Mouse (Mus musculus): ENCODE measurements at regions not wholly inside any gene's neighbourhood (a gene's known extent, or its start where the extent isn't known, plus 50 kb on each side); places are given as distances from the start of the nearest gene placed in this dataset.

- DNase-seq (no peak), ATAC-seq (no peak)
- Histone ChIP-seq H3K36me3 (ENCODE audit: insufficient read depth) (no peaks in the 10 kb centered on the region), H3K27ac (ENCODE audit: low read depth, low read length) (no peak overlapping the region), H3K4me2 (ENCODE audit: low read depth) (no peak overlapping the region), H3K27me3 (ENCODE audit: insufficient read depth, low read length) (no peaks in the 10 kb centered on the region), H3K9me3 (ENCODE audit: low read length) (no peaks in the 10 kb centered on the region), H3K4me3 (ENCODE audit: low read depth, low read length) (no peak overlapping the region), H3K9ac (no peak overlapping the region), H3K4me1 (ENCODE audit: insufficient read depth) (no peaks in the 10 kb centered on the region)
- no peak for TF ChIP-seq CTCF (IDR thresholded peaks at IDR 0.05; ENCODE audit: low read depth)
- 72% methylated on average over 1 of the region's 1 CpGs for WGBS
Observed at GRCm38 (mm10) chr8:40084129-40084528, 590.7 kb upstream of the Adam24 start.

GRCm38 (mm10) chr8:40089377-40089776 lies 585.5 kb upstream of the Adam24 start:
- H3K36me3 ChIP-seq (ENCODE audit: insufficient read depth): no peaks in the 10 kb centered on the region
- no peak for ATAC-seq
- DNase-seq: no peak
- no peaks in the 10 kb centered on the region for H3K27me3 ChIP-seq (ENCODE audit: insufficient read depth, low read length)
- WGBS: 85% methylated on average over 4 of the region's 4 CpGs
- no peak overlapping the region for H3K27ac ChIP-seq (ENCODE audit: low read depth, low read length)
- H3K9ac ChIP-seq: no peak overlapping the region
- no peak overlapping the region for H3K4me2 ChIP-seq (ENCODE audit: low read depth)
- H3K4me3 ChIP-seq (ENCODE audit: low read depth, low read length): no peak overlapping the region
- no peaks in the 10 kb centered on the region for H3K4me1 ChIP-seq (ENCODE audit: insufficient read depth)
- TF ChIP-seq CTCF (IDR thresholded peaks at IDR 0.05; ENCODE audit: low read depth): no peak
- no peaks in the 10 kb centered on the region for H3K9me3 ChIP-seq (ENCODE audit: low read length)

- Histone ChIP-seq H3K4me1 (ENCODE audit: insufficient read depth) (no peaks in the 10 kb centered on the region), H3K4me3 (ENCODE audit: low read depth, low read length) (no peak overlapping the region), H3K36me3 (ENCODE audit: insufficient read depth) (no peaks in the 10 kb centered on the region), H3K27ac (ENCODE audit: low read depth, low read length) (no peak overlapping the region), H3K27me3 (ENCODE audit: insufficient read depth, low read length) (no peaks in the 10 kb centered on the region), H3K4me2 (ENCODE audit: low read depth) (no peak overlapping the region), H3K9ac (no peak overlapping the region), H3K9me3 (ENCODE audit: low read length) (no peaks in the 10 kb centered on the region)
- no peak for TF ChIP-seq CTCF (IDR thresholded peaks at IDR 0.05; ENCODE audit: low read depth)
- 84% methylated on average over 3 of the region's 3 CpGs for WGBS
- DNase-seq (no peak), ATAC-seq (no peak)
Observed at GRCm38 (mm10) chr8:40124402-40124801, 550.5 kb upstream of the Adam24 start.

GRCm38 (mm10) chr8:40127141-40127540 lies 547.7 kb upstream of the Adam24 start:
- Histone ChIP-seq H3K9ac (no peak overlapping the region), H3K36me3 (ENCODE audit: insufficient read depth) (no peaks in the 10 kb centered on the region), H3K4me2 (ENCODE audit: low read depth) (no peak overlapping the region), H3K27ac (ENCODE audit: low read depth, low read length) (no peak overlapping the region), H3K4me1 (ENCODE audit: insufficient read depth) (no peaks in the 10 kb centered on the region), H3K27me3 (ENCODE audit: insufficient read depth, low read length) (no peaks in the 10 kb centered on the region), H3K9me3 (ENCODE audit: low read length) (no peaks in the 10 kb centered on the region), H3K4me3 (ENCODE audit: low read depth, low read length) (no peak overlapping the region)
- no peak for TF ChIP-seq CTCF (IDR thresholded peaks at IDR 0.05; ENCODE audit: low read depth)
- DNase-seq (no peak), ATAC-seq (peak; percentile 78)
- WGBS: 70% methylated on average over 8 of the region's 8 CpGs

- Histone ChIP-seq H3K36me3 (ENCODE audit: insufficient read depth) (no peaks in the 10 kb centered on the region), H3K4me2 (ENCODE audit: low read depth) (no peak overlapping the region), H3K4me1 (ENCODE audit: insufficient read depth) (no peaks in the 10 kb centered on the region), H3K27me3 (ENCODE audit: insufficient read depth, low read length) (no peaks in the 10 kb centered on the region), H3K27ac (ENCODE audit: low read depth, low read length) (no peak overlapping the region), H3K4me3 (ENCODE audit: low read depth, low read length) (no peak overlapping the region), H3K9ac (no peak overlapping the region), H3K9me3 (ENCODE audit: low read length) (no peaks in the 10 kb centered on the region)
- DNase-seq (peak; percentile 84), ATAC-seq (peak; percentile 54; the same call in 1 of the 2 replicates)
- peak; percentile 84 for TF ChIP-seq CTCF (IDR thresholded peaks at IDR 0.05; ENCODE audit: low read depth)
- 17% methylated on average over 9 of the region's 9 CpGs for WGBS
Observed at GRCm38 (mm10) chr8:40132662-40133257, 542.1 kb upstream of the Adam24 start.

GRCm38 (mm10) chr8:40150911-40151797 lies 523.7 kb upstream of the Adam24 start:
- peak; percentile 86 for TF ChIP-seq CTCF (IDR thresholded peaks at IDR 0.05; ENCODE audit: low read depth)
- no peaks in the 10 kb centered on the region for H3K36me3 ChIP-seq (ENCODE audit: insufficient read depth)
- peak; percentile 87 for ATAC-seq
- peak overlapping the region; percentile 31; the same call in 1 of the 2 replicates for H3K9ac ChIP-seq
- no peak overlapping the region for H3K27ac ChIP-seq (ENCODE audit: low read depth, low read length)
- no peaks in the 10 kb centered on the region for H3K9me3 ChIP-seq (ENCODE audit: low read length)
- peak overlapping the region; percentile 22 for H3K4me3 ChIP-seq (ENCODE audit: low read depth, low read length)
- H3K4me2 ChIP-seq (ENCODE audit: low read depth): peak overlapping the region; percentile 39
- H3K4me1 ChIP-seq (ENCODE audit: insufficient read depth): no peaks in the 10 kb centered on the region
- H3K27me3 ChIP-seq (ENCODE audit: insufficient read depth, low read length): no peaks in the 10 kb centered on the region
- 4% methylated on average over 21 of the region's 21 CpGs for WGBS
- peak; percentile 83 for DNase-seq

GRCm38 (mm10) chr8:40152451-40152850 lies 522.4 kb upstream of the Adam24 start:
- no peak overlapping the region for H3K4me2 ChIP-seq (ENCODE audit: low read depth)
- H3K27ac ChIP-seq (ENCODE audit: low read depth, low read length): no peak overlapping the region
- no peak overlapping the region for H3K9ac ChIP-seq
- no peaks in the 10 kb centered on the region for H3K4me1 ChIP-seq (ENCODE audit: insufficient read depth)
- H3K9me3 ChIP-seq (ENCODE audit: low read length): no peaks in the 10 kb centered on the region
- 64% methylated on average over 2 of the region's 2 CpGs for WGBS
- no peaks in the 10 kb centered on the region for H3K36me3 ChIP-seq (ENCODE audit: insufficient read depth)
- DNase-seq (no peak), ATAC-seq (no peak)
- TF ChIP-seq CTCF (IDR thresholded peaks at IDR 0.05; ENCODE audit: low read depth): peak; percentile 22; the same call in 1 of the 2 replicates
- H3K4me3 ChIP-seq (ENCODE audit: low read depth, low read length): no peak overlapping the region
- H3K27me3 ChIP-seq (ENCODE audit: insufficient read depth, low read length): no peaks in the 10 kb centered on the region
